Mouse (Mus musculus): ENCODE measurements around the gene Bcl3.

- TF ChIP-seq POLR2A (IDR thresholded peaks at IDR 0.05; ENCODE audit: borderline replicate concordance, insufficient read depth, low read length) (no peak), CTCF (IDR thresholded peaks at IDR 0.05; ENCODE audit: borderline replicate concordance, insufficient read depth, low read depth, low read length) (no peak)
Observed at GRCm38 (mm10) chr7:19817382-19818105, 5.0 kb downstream of the Bcl3 start.

Data from cerebellum, adult 2 months (tissue).